Mouse (Mus musculus) midbrain, embryonic 10.5 days (tissue): ENCODE data around the gene Sema5b. TPM values are rescaled to one million over a fixed set of nuclear protein-coding genes. Genes with fewer than 3 reads are reported as not detected.

Experiments
- DNase-seq: peaks from one replicate; pipeline ENCODE4 v3.0.0-alpha.2; 2017; ENCODE audit warnings: low spot score
- H3K27ac ChIP-seq: fragments of 300-500 bp; sonication (generic); replicated peaks from 2 replicates; pipeline ENCODE4 v1.5.1; 2016; ENCODE audit warnings: mild to moderate bottlenecking
- H3K27me3 ChIP-seq: fragments of 300-500 bp; sonication (generic); 2 replicates; pipeline ENCODE4 v1.6.1; 2016; ENCODE audit warnings: low read depth, mild to moderate bottlenecking; ENCODE audit not compliant: poor library complexity, severe bottlenecking
- H3K36me3 ChIP-seq: fragments of 300-500 bp; sonication (generic); 2 replicates; pipeline ENCODE4 v1.6.1; 2016; ENCODE audit warnings: mild to moderate bottlenecking, moderate library complexity
- H3K4me1 ChIP-seq: fragments of 300-500 bp; sonication (generic); 2 replicates; pipeline ENCODE4 v1.6.1; 2016
- H3K4me3 ChIP-seq: fragments of 300-500 bp; sonication (generic); 2 replicates; pipeline ENCODE4 v1.5.1; 2016; ENCODE audit warnings: mild to moderate bottlenecking, moderate library complexity
- H3K9me3 ChIP-seq: fragments of 300-500 bp; sonication (generic); replicated peaks from 2 replicates; pipeline ENCODE4 v1.6.1; 2016; ENCODE audit warnings: mild to moderate bottlenecking
- whole genome bisulfite sequencing: fragments of 180-500 bp; shearing (Covaris S2); methylation state at CpG from one replicate; pipeline ENCODE4 v1.1.7; 2016; 5-methylcytosine and 5-hydroxymethylcytosine counted together
- polyA plus RNA-seq: library from polyadenylated mRNA; unstranded; fragments of >200 nt; fragmentation: Nextera tagmentation; extraction: Ambion mirVana; gene quantifications from 2 replicates; pipeline ENCODE4 v1.2.1, GENCODE M21; 2016

Sema5b gene
- polyA plus RNA-seq = 59.1 and 72.3 TPM in 2 replicates

GRCm38 (mm10) chr16:35541117-35541641 is at the start of gene Sema5b:
TSS of gene Sema5b (plus strand) at chr16:35541145.
- Histone ChIP-seq H3K27me3 (peaks cover 64% of the 10 kb centered on the region), H3K9me3 (no peaks in the 10 kb centered on the region), H3K36me3 (peaks cover 28% of the 10 kb centered on the region), H3K4me3 (peak within 1 kb of the TSS; percentile 95), H3K27ac (peak within 1 kb of the TSS; percentile 99), H3K4me1 (peaks cover 52% of the 10 kb centered on the region)
- peak; percentile 93 for DNase-seq
- under 1% methylated on average over 53 of the region's 54 CpGs for WGBS

DNA sequence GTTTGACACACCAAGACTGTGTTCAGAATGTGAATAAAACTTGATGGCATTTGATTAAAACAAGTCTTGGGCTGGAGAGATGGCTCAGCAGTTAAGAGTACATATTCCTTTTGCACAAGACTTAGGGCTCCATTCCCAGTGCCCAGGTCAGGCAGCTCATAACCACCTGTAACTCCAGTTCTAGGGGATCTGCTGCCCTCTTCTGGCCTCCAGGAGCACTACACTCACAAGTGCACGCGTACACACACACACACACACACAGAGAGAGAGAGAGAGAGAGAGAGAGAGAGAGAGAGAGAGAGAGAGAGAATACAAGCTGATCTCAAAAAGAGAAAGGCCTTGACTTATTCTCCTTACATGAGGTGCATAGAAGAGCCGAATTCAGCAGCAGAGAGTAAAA is 40.6 kb upstream of the Sema5b start:
- peaks cover 7% of the 10 kb centered on the region; the same call in 1 of the 2 replicates for H3K9me3 ChIP-seq
- H3K27ac ChIP-seq = no peak overlapping the region
- no peak overlapping the region for H3K4me3 ChIP-seq
- no peak for DNase-seq
- H3K36me3 ChIP-seq = no peaks in the 10 kb centered on the region
- H3K27me3 ChIP-seq = no peaks in the 10 kb centered on the region
- H3K4me1 ChIP-seq = no peaks in the 10 kb centered on the region
- WGBS = 86% methylated on average over 3 of the region's 3 CpGs

GRCm38 (mm10) chr16:35501106-35501760 is 39.7 kb upstream of the Sema5b start:
- WGBS = 81% methylated on average over 4 of the region's 4 CpGs
- no peak for DNase-seq
- Histone ChIP-seq H3K27me3 (no peaks in the 10 kb centered on the region), H3K27ac (no peak overlapping the region), H3K4me3 (no peak overlapping the region), H3K36me3 (no peaks in the 10 kb centered on the region), H3K9me3 (peaks cover 7% of the 10 kb centered on the region; the same call in 1 of the 2 replicates), H3K4me1 (no peaks in the 10 kb centered on the region)

- no peak overlapping the region for H3K27ac ChIP-seq
- no peak for DNase-seq
- no peak overlapping the region for H3K4me3 ChIP-seq
- no peaks in the 10 kb centered on the region for H3K4me1 ChIP-seq
- H3K27me3 ChIP-seq = no peaks in the 10 kb centered on the region
- peaks cover 7% of the 10 kb centered on the region; the same call in 1 of the 2 replicates for H3K9me3 ChIP-seq
- H3K36me3 ChIP-seq = no peaks in the 10 kb centered on the region
- 91% methylated on average over 11 of the region's 11 CpGs for WGBS
These were observed 38.5 kb upstream of the Sema5b start for GRCm38 (mm10) chr16:35502456-35502855.

DNA sequence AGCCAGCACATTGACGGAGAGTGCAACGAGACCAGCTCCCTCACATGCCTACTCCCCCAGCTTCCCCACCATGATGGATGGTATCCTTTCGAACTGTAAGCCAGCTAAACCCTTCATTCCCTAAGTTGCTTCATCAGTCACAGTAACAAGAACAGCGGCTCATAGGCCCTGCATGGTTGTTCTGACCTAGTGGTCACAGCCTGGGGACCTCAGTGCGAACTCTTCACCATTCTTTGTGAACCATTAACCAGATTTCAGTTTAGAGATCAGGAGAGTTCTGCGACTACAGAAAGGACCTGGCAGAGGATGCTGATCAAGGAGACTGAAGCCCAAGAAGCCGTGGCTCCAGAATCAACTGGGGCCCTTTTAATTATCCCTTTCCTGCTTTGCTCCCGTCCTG is 36.7 kb upstream of the Sema5b start:
- 91% methylated on average over 8 of the region's 8 CpGs for WGBS

GRCm38 (mm10) chr16:35505786-35506185 is 35.2 kb upstream of the Sema5b start:
- no peak for DNase-seq
- WGBS = 89% methylated on average over 4 of the region's 4 CpGs
- H3K27ac ChIP-seq = no peak overlapping the region
- no peaks in the 10 kb centered on the region for H3K36me3 ChIP-seq
- no peaks in the 10 kb centered on the region; the same call in 1 of the 2 replicates for H3K9me3 ChIP-seq
- no peak overlapping the region for H3K4me3 ChIP-seq
- peaks cover 10% of the 10 kb centered on the region for H3K4me1 ChIP-seq
- no peaks in the 10 kb centered on the region for H3K27me3 ChIP-seq

More for the DNA sequence above, 36.7 kb upstream of the Sema5b start:
- Histone ChIP-seq H3K4me1 (peaks cover 2% of the 10 kb centered on the region; the same call in 1 of the 2 replicates), H3K27me3 (no peaks in the 10 kb centered on the region), H3K4me3 (no peak overlapping the region), H3K27ac (no peak overlapping the region), H3K9me3 (peaks cover 7% of the 10 kb centered on the region; the same call in 1 of the 2 replicates), H3K36me3 (no peaks in the 10 kb centered on the region)
- DNase-seq = no peak

- H3K27ac ChIP-seq = no peak overlapping the region
- no peaks in the 10 kb centered on the region; the same call in 1 of the 2 replicates for H3K9me3 ChIP-seq
- no peak for DNase-seq
- WGBS = 87% methylated on average over 6 of the region's 6 CpGs
- no peak overlapping the region for H3K4me3 ChIP-seq
- peaks cover 10% of the 10 kb centered on the region for H3K4me1 ChIP-seq
- H3K36me3 ChIP-seq = no peaks in the 10 kb centered on the region
- no peaks in the 10 kb centered on the region for H3K27me3 ChIP-seq
These were observed 32.4 kb upstream of the Sema5b start for GRCm38 (mm10) chr16:35508581-35508980.

GRCm38 (mm10) chr16:35509331-35510070 is 31.4 kb upstream of the Sema5b start:
- H3K27ac ChIP-seq = no peak overlapping the region
- 59% methylated on average over 11 of the region's 11 CpGs for WGBS
- no peak for DNase-seq

GRCm38 (mm10) chr16:35515977-35516612 is 24.9 kb upstream of the Sema5b start:
- Histone ChIP-seq H3K4me3 (no peak overlapping the region), H3K27ac (peak overlapping the region; percentile 2; the same call in 1 of the 2 replicates), H3K36me3 (no peaks in the 10 kb centered on the region), H3K9me3 (no peaks in the 10 kb centered on the region), H3K27me3 (peaks cover 15% of the 10 kb centered on the region; the same call in 1 of the 2 replicates), H3K4me1 (peaks cover 21% of the 10 kb centered on the region)
- 75% methylated on average over 21 of the region's 21 CpGs for WGBS
- DNase-seq = no peak

More at GRCm38 (mm10) chr16:35509331-35510070, 31.4 kb upstream of the Sema5b start:
- Histone ChIP-seq H3K36me3 (no peaks in the 10 kb centered on the region), H3K27me3 (no peaks in the 10 kb centered on the region), H3K4me3 (no peak overlapping the region), H3K4me1 (peaks cover 10% of the 10 kb centered on the region), H3K9me3 (no peaks in the 10 kb centered on the region)

GRCm38 (mm10) chr16:35517976-35518951 is 22.7 kb upstream of the Sema5b start:
- H3K4me3 ChIP-seq = no peak overlapping the region
- no peaks in the 10 kb centered on the region for H3K9me3 ChIP-seq
- DNase-seq = no peak
- peaks cover 15% of the 10 kb centered on the region; the same call in 1 of the 2 replicates for H3K27me3 ChIP-seq
- H3K27ac ChIP-seq = no peak overlapping the region; the same call in 1 of the 2 replicates
- 70% methylated on average over 23 of the region's 23 CpGs for WGBS
- H3K4me1 ChIP-seq = peaks cover 21% of the 10 kb centered on the region
- no peaks in the 10 kb centered on the region for H3K36me3 ChIP-seq

- no peaks in the 10 kb centered on the region for H3K36me3 ChIP-seq
- DNase-seq = no peak
- peaks cover 21% of the 10 kb centered on the region for H3K4me1 ChIP-seq
- H3K27ac ChIP-seq = no peak overlapping the region
- no peak overlapping the region for H3K4me3 ChIP-seq
- WGBS = 82% methylated on average over 7 of the region's 7 CpGs
- peaks cover 15% of the 10 kb centered on the region; the same call in 1 of the 2 replicates for H3K27me3 ChIP-seq
- H3K9me3 ChIP-seq = no peaks in the 10 kb centered on the region
These were observed 21.7 kb upstream of the Sema5b start for GRCm38 (mm10) chr16:35519245-35519644.
